ENCODE assay signal across 8 mouse cellular contexts in genomic region chr11:35587174-35587959, GRCm38 (mm10).
DNase-seq lines count a peak whose midpoint lies in the region; ATAC-seq and TF ChIP-seq lines count a peak whose summit lies in the region.

No protein-coding gene starts in this region.

- no peak overlapping the region for H3K27ac ChIP-seq in forebrain, embryonic 15.5 days (replicated peaks)
- no peak overlapping the region for H3K27ac ChIP-seq in forebrain, embryonic 11.5 days (ENCODE audit: low read depth, low read length)
- peak overlapping the region; percentile 31; the same call in 1 of the 2 replicates for H3K27ac ChIP-seq in heart, embryonic 13.5 days (replicated peaks)
- no peak overlapping the region for H3K27ac ChIP-seq in stomach, postnatal 0 days (replicated peaks)

- no peak for TF ChIP-seq EP300 in stomach, postnatal 0 days (optimal IDR thresholded peaks at IDR 0.05)

- H3K4me3 ChIP-seq in forebrain, embryonic 15.5 days = no peak overlapping the region
- no peak overlapping the region for H3K4me3 ChIP-seq in forebrain, embryonic 11.5 days (ENCODE audit: low read depth, low read length)
- H3K4me3 ChIP-seq in heart, embryonic 13.5 days = no peak overlapping the region
- H3K4me3 ChIP-seq in stomach, postnatal 0 days (ENCODE audit: low read depth, low read length) = no peak overlapping the region

- H3K9me3 ChIP-seq in forebrain, embryonic 15.5 days = no peaks in the 10 kb centered on the region
- no peaks in the 10 kb centered on the region for H3K9me3 ChIP-seq in forebrain, embryonic 11.5 days (ENCODE audit: control insufficient read depth, low read length)
- no peaks in the 10 kb centered on the region for H3K9me3 ChIP-seq in heart, embryonic 13.5 days
- no peaks in the 10 kb centered on the region for H3K9me3 ChIP-seq in stomach, postnatal 0 days (ENCODE audit: control insufficient read depth, low read length)

- H3K36me3 ChIP-seq in forebrain, embryonic 15.5 days = no peaks in the 10 kb centered on the region
- no peaks in the 10 kb centered on the region for H3K36me3 ChIP-seq in forebrain, embryonic 11.5 days (ENCODE audit: control insufficient read depth, insufficient read depth, low read length)
- 0 out of 2 replicates have a peak, but pooled peaks cover 5% of the 10 kb centered on the region for H3K36me3 ChIP-seq in heart, embryonic 13.5 days
- H3K36me3 ChIP-seq in stomach, postnatal 0 days (ENCODE audit: control insufficient read depth, insufficient read depth, low read length) = no peaks in the 10 kb centered on the region

- no peak overlapping the region for H3K9ac ChIP-seq in forebrain, embryonic 15.5 days (replicated peaks)
- H3K9ac ChIP-seq in forebrain, embryonic 11.5 days (ENCODE audit: low read length) = no peak overlapping the region
- H3K9ac ChIP-seq in heart, embryonic 13.5 days = no peak overlapping the region
- no peak overlapping the region for H3K9ac ChIP-seq in stomach, postnatal 0 days (ENCODE audit: low read length)

- peak; percentile 88 for ATAC-seq in forebrain, embryonic 15.5 days (replicated peaks)
- no peak for ATAC-seq in forebrain, embryonic 11.5 days (replicated peaks; ENCODE audit: low FRiP score)
- ATAC-seq in heart, embryonic 13.5 days (ENCODE audit: extremely low read depth, insufficient number of reproducible peaks, low FRiP score, low TSS enrichment) = peak; percentile 42; the same call in 1 of the 2 replicates
- peak; percentile 59; the same call in 1 of the 2 replicates for ATAC-seq in stomach, postnatal 0 days (ENCODE audit: low FRiP score, low TSS enrichment)

- no peak for TF ChIP-seq CTCF in stomach, postnatal 0 days (IDR thresholded peaks at IDR 0.05; ENCODE audit: low read depth)

- H3K4me2 ChIP-seq in forebrain, embryonic 15.5 days (replicated peaks) = no peak overlapping the region
- H3K4me2 ChIP-seq in forebrain, embryonic 11.5 days (ENCODE audit: low read depth, low read length, severe bottlenecking) = no peak overlapping the region
- no peak overlapping the region for H3K4me2 ChIP-seq in heart, embryonic 13.5 days
- no peak overlapping the region for H3K4me2 ChIP-seq in stomach, postnatal 0 days (replicated peaks; ENCODE audit: low read depth)

- 38% methylated on average over 13 of the region's 13 CpGs for WGBS in forebrain, embryonic 15.5 days
- 82% methylated on average over 13 of the region's 13 CpGs for WGBS in forebrain, embryonic 11.5 days
- WGBS in heart, embryonic 13.5 days = 72% methylated on average over 13 of the region's 13 CpGs
- WGBS in stomach, postnatal 0 days = 45% methylated on average over 13 of the region's 13 CpGs

- H3K27me3 ChIP-seq in forebrain, embryonic 15.5 days = 0 out of 2 replicates have a peak, but pooled peaks cover 3% of the 10 kb centered on the region
- no peaks in the 10 kb centered on the region for H3K27me3 ChIP-seq in forebrain, embryonic 11.5 days (ENCODE audit: control insufficient read depth, insufficient read depth, low read length)
- H3K27me3 ChIP-seq in heart, embryonic 13.5 days (replicated peaks) = no peaks in the 10 kb centered on the region
- H3K27me3 ChIP-seq in stomach, postnatal 0 days (ENCODE audit: control insufficient read depth, insufficient read depth, low read length) = no peaks in the 10 kb centered on the region

- DNase-seq in forebrain, embryonic 11.5 days (ENCODE audit: low spot score) = no peak
- DNase-seq in cerebellum, postnatal 14 days = peak; percentile 97 to 98
- peak; percentile 87 for DNase-seq in layer of hippocampus, adult 11-12 months (ENCODE audit: low spot score)
- DNase-seq in lung, postnatal 14 days = peak; percentile 81
- DNase-seq in stomach, postnatal 0 days (ENCODE audit: low spot score) = peak; percentile 55
- no peak for DNase-seq in embryo, embryonic 10.5 days (ENCODE audit: low spot score)

- H3K4me1 ChIP-seq in forebrain, embryonic 15.5 days = peaks cover 10% of the 10 kb centered on the region
- no peaks in the 10 kb centered on the region for H3K4me1 ChIP-seq in forebrain, embryonic 11.5 days (replicated peaks; ENCODE audit: control insufficient read depth, insufficient read depth, low read length)
- peaks cover 15% of the 10 kb centered on the region for H3K4me1 ChIP-seq in heart, embryonic 13.5 days
- 0 out of 2 replicates have a peak, but pooled peaks cover 3% of the 10 kb centered on the region for H3K4me1 ChIP-seq in stomach, postnatal 0 days (replicated peaks; ENCODE audit: control insufficient read depth, insufficient read depth)

Comparison
In these comparisons a context has a peak if more than half of its experiments do, and no peak if none do; other contexts are left out.
1. DNase-seq: peak in cerebellum, postnatal 14 days (2 of 2), layer of hippocampus, adult 11-12 months (single experiment), lung, postnatal 14 days (single experiment) and stomach, postnatal 0 days (single experiment); none in forebrain, embryonic 11.5 days (single experiment) and embryo, embryonic 10.5 days (single experiment).